Mouse (Mus musculus): ENCODE measurements around the gene Pax5.

- TF ChIP-seq EP300 (IDR thresholded peaks at IDR 0.05) (no peak), CTCF (IDR thresholded peaks at IDR 0.05) (no peak)
Measured at GRCm38 (mm10) chr4:44703686-44704368, 6.5 kb downstream of the Pax5 start.
